Mouse (Mus musculus) R1 (cell line): ENCODE results near the gene Lpp.

Experiments used
- DNase-seq: peaks from one replicate; pipeline ENCODE4 v3.0.0-alpha.2; 2018; ENCODE audit warnings: low read depth, low spot score

Lpp gene

GRCm38 (mm10) chr16:24792836-24793235 lies 399.5 kb downstream of the Lpp start:
- no peak for DNase-seq

- no peak for DNase-seq
These were observed 401.4 kb downstream of the Lpp start for GRCm38 (mm10) chr16:24794665-24795064.

GRCm38 (mm10) chr16:24801355-24801754 lies 408.0 kb downstream of the Lpp start:
- no peak for DNase-seq

GRCm38 (mm10) chr16:24801780-24802179 lies 408.5 kb downstream of the Lpp start:
- peak; percentile 49 for DNase-seq

GRCm38 (mm10) chr16:24806093-24806492 lies 412.8 kb downstream of the Lpp start:
- no peak for DNase-seq

GRCm38 (mm10) chr16:24807565-24807964 lies 414.3 kb downstream of the Lpp start:
- no peak for DNase-seq

- no peak for DNase-seq
These were observed 416.5 kb downstream of the Lpp start for GRCm38 (mm10) chr16:24809811-24810210.

- no peak for DNase-seq
These were observed 423.3 kb downstream of the Lpp start for GRCm38 (mm10) chr16:24816621-24817020.

GRCm38 (mm10) chr16:24817381-24817780 lies 424.1 kb downstream of the Lpp start:
- DNase-seq = no peak

- DNase-seq = peak; percentile 54
These were observed 425.8 kb downstream of the Lpp start for GRCm38 (mm10) chr16:24819127-24819526.

GRCm38 (mm10) chr16:24822182-24822875 lies 429.0 kb downstream of the Lpp start:
- peak; percentile 24 for DNase-seq

GRCm38 (mm10) chr16:24822918-24823317 lies 429.6 kb downstream of the Lpp start:
- DNase-seq = no peak

GRCm38 (mm10) chr16:24826390-24826789 lies 433.1 kb downstream of the Lpp start:
- no peak for DNase-seq

GRCm38 (mm10) chr16:24828207-24828803 lies 435.0 kb downstream of the Lpp start:
- no peak for DNase-seq

- DNase-seq = no peak
These were observed 436.6 kb downstream of the Lpp start for GRCm38 (mm10) chr16:24829860-24830259.

GRCm38 (mm10) chr16:24830939-24831338 lies 437.6 kb downstream of the Lpp start:
- no peak for DNase-seq

- DNase-seq = no peak
These were observed 439.9 kb downstream of the Lpp start for GRCm38 (mm10) chr16:24833221-24833620.

GRCm38 (mm10) chr16:24834536-24834935 lies 441.2 kb downstream of the Lpp start:
- no peak for DNase-seq

- DNase-seq = no peak
These were observed 443.2 kb downstream of the Lpp start for GRCm38 (mm10) chr16:24836550-24836949.

- no peak for DNase-seq
These were observed 445.7 kb downstream of the Lpp start for GRCm38 (mm10) chr16:24839018-24839417.

- no peak for DNase-seq
These were observed 446.8 kb downstream of the Lpp start for GRCm38 (mm10) chr16:24840073-24840472.

- DNase-seq = no peak
These were observed 452.8 kb downstream of the Lpp start for GRCm38 (mm10) chr16:24846141-24846540.

- DNase-seq = no peak
These were observed 466.3 kb downstream of the Lpp start for GRCm38 (mm10) chr16:24859509-24860140.
